Mouse (Mus musculus) liver, adult 2 months (tissue): ENCODE data around the gene Pibf1. TPM values are rescaled to one million over a fixed set of nuclear protein-coding genes. Genes with fewer than 3 reads are reported as not detected.

Experiments used
- DNase-seq: peaks from one replicate; pipeline ENCODE4 v3.0.0-alpha.2; 2011; ENCODE audit warnings: low read depth, low spot score; ENCODE audit errors: extremely low read depth
- H3K27ac ChIP-seq: fragments of 200-500 bp; replicated peaks from 2 replicates; pipeline ENCODE4 v1.5.1; 2012; ENCODE audit warnings: low read depth, mild to moderate bottlenecking, control low read depth, inconsistent platforms, low read length; ENCODE audit not compliant: insufficient read depth
- H3K27me3 ChIP-seq: fragments of 200-500 bp; 2 replicates; pipeline ENCODE4 v1.6.1; 2012; ENCODE audit warnings: mild to moderate bottlenecking, moderate library complexity, low read length, inconsistent platforms; ENCODE audit not compliant: control insufficient read depth, insufficient read depth
- H3K36me3 ChIP-seq: fragments of 200-500 bp; 2 replicates; pipeline ENCODE4 v1.6.1; 2012; ENCODE audit warnings: low read length, inconsistent platforms; ENCODE audit not compliant: control insufficient read depth, insufficient read depth
- H3K4me1 ChIP-seq: fragments of 200-500 bp; 2 replicates; pipeline ENCODE4 v1.6.1; 2011; ENCODE audit warnings: low read length; ENCODE audit not compliant: control insufficient read depth, insufficient read depth
- H3K4me3 ChIP-seq: fragments of 200-500 bp; 2 replicates; pipeline ENCODE4 v1.5.1; 2011; ENCODE audit warnings: low read depth, mild to moderate bottlenecking, control low read depth, low read length, moderate library complexity; ENCODE audit not compliant: insufficient read depth
- H3K79me2 ChIP-seq: fragments of 200-500 bp; 2 replicates; pipeline ENCODE4 v1.6.1; 2012; ENCODE audit warnings: inconsistent platforms, mild to moderate bottlenecking, low read length, moderate library complexity; ENCODE audit not compliant: control insufficient read depth, insufficient read depth
- H3K9ac ChIP-seq: fragments of 200-500 bp; 2 replicates; pipeline ENCODE4 v1.6.1; 2012; ENCODE audit warnings: low read depth, mild to moderate bottlenecking, control low read depth, inconsistent platforms, low read length
- CTCF ChIP-seq: fragments of 200-500 bp; IDR thresholded peaks from 2 replicates; pipeline ENCODE4 v1.5.1; 2011; ENCODE audit warnings: low read depth, low read length, control low read depth
- POLR2A ChIP-seq: fragments of 200-500 bp; IDR thresholded peaks from 2 replicates; pipeline ENCODE4 v1.6.1; 2011; ENCODE audit warnings: low read length, control low read depth; ENCODE audit not compliant: insufficient read depth; ENCODE audit errors: extremely low read depth
- WGBS: fragments of 180-500 bp; shearing (Covaris S2); methylation state at CpG from one replicate; pipeline ENCODE4 v1.1.7; 2018; 5-methylcytosine and 5-hydroxymethylcytosine counted together
- polyA plus RNA-seq: library from polyadenylated mRNA; depleted of rRNA; stranded (reverse); fragments of >200 nt; gene quantifications from 2 replicates; pipeline ENCODE4 v1.2.3, GENCODE M21; 2012
- total RNA-seq: library from RNA; depleted of rRNA; stranded (reverse); fragments of >200 nt; gene quantifications from 2 replicates; pipeline ENCODE4 v1.2.3, GENCODE M21; 2014

The Pibf1 gene
- total and polyA plus RNA-seq, 2 experiments = 0.70 to 8.3 TPM

DNA sequence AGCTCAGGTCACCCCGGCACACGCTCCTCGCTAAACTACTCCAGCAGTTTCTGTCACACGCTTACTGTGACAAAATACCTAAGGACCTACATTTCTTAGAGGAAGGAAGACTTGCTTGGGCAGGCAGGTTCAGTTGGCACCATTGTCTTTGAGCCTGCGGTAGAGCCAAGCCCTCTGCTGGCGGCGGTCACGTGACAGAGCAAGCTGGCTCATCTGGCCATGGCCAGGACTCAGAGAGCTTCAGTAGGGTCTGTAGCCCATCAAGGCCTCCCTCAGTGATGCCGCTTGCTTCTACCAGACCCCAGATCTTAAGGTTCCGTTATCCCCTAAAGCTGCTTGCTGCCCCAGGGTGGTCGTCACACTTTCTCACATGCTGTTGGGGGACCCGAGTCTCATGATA is 162.8 kb downstream of the Pibf1 start:
- no peaks in the 10 kb centered on the region for H3K79me2 ChIP-seq
- WGBS = 96% methylated on average over 12 of the region's 12 CpGs
- H3K36me3 ChIP-seq = no peaks in the 10 kb centered on the region; the same call in none of the 2 replicates
- H3K4me1 ChIP-seq = no peaks in the 10 kb centered on the region
- H3K4me3 ChIP-seq = no peak overlapping the region
- H3K27me3 ChIP-seq = no peaks in the 10 kb centered on the region
- no peak overlapping the region for H3K27ac ChIP-seq
- H3K9ac ChIP-seq = no peak overlapping the region
- no peak for DNase-seq
- no peak for TF ChIP-seq POLR2A
- no peak for TF ChIP-seq CTCF

DNA sequence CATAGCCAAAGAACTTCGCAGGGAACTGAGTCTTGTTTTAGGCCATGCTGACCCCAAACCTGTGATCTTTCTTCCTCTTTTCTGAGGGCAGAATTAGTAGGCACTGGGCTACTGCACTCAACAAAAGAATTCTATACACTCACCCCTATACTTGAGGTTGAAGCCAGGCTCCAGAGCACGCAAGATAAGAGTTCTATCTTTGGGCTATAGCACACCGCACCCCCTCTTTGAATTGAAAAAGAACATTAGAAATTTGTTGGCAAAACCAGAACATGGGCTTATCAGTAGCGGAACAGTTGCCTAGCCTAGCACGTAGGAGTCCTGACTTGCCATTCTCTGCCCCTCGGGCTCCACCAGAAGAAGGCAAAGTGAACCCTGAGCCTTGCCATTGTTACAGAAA is 164.6 kb downstream of the Pibf1 start:
- Histone ChIP-seq H3K27me3 (no peaks in the 10 kb centered on the region), H3K36me3 (no peaks in the 10 kb centered on the region; the same call in 1 of the 2 replicates), H3K79me2 (no peaks in the 10 kb centered on the region), H3K4me1 (no peaks in the 10 kb centered on the region), H3K27ac (no peak overlapping the region), H3K9ac (no peak overlapping the region), H3K4me3 (no peak overlapping the region)
- no peak for DNase-seq
- TF ChIP-seq CTCF (no peak), POLR2A (no peak)
- WGBS = 93% methylated on average over 6 of the region's 6 CpGs

DNA sequence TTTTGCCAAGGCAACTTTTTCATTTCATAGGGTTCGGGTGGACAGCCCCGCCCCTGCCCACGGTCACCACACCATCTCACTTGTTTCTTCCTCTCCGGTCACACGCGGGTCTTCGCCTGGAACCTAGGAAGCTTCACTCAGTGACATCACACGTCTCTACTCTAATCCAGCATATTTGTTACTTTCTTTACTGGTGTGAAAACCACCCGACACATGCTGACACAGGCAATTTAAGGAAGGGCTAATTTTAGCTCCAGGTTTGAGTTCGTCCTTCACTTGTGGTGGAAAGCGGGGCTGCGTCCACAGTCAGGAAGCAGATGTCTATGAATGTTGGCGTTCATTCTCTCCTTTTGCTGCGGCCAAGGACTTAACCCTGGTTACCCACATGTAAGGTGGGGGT is 166.6 kb downstream of the Pibf1 start:
- no peak for TF ChIP-seq POLR2A
- TF ChIP-seq CTCF = no peak
- no peak overlapping the region for H3K9ac ChIP-seq

DNA sequence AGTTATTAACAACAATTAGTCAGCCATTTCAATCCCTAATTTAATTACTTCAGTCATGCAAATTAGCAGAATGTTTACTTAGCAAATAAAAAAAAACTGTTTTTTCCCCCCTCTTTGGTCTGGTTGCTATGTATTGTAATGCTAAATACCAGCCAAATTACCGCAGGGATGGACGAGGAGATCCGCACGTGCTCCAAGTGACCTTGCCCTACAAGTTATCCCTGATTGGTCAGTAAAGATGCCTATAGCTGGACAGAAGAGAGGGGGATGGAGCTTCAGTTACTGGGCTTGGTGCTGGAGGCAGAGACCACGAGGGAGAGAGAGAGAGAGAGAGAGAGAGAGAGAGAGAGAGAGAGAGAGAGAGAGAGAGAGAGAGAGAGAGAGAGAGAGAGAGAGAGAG is 167.5 kb downstream of the Pibf1 start:
- TF ChIP-seq CTCF = no peak
- no peak for TF ChIP-seq POLR2A
- no peak overlapping the region for H3K9ac ChIP-seq
- no peak overlapping the region for H3K4me3 ChIP-seq
- 64% methylated on average over 5 of the region's 5 CpGs for WGBS
- no peaks in the 10 kb centered on the region for H3K79me2 ChIP-seq
- no peak overlapping the region for H3K27ac ChIP-seq
- no peaks in the 10 kb centered on the region for H3K27me3 ChIP-seq
- no peaks in the 10 kb centered on the region for H3K4me1 ChIP-seq
- H3K36me3 ChIP-seq = no peaks in the 10 kb centered on the region; the same call in 1 of the 2 replicates
- DNase-seq = no peak

More for the DNA sequence above, 166.6 kb downstream of the Pibf1 start:
- no peak overlapping the region for H3K27ac ChIP-seq
- WGBS = 90% methylated on average over 14 of the region's 14 CpGs
- H3K4me1 ChIP-seq = no peaks in the 10 kb centered on the region
- H3K27me3 ChIP-seq = no peaks in the 10 kb centered on the region
- no peak overlapping the region for H3K4me3 ChIP-seq
- no peak for DNase-seq
- no peaks in the 10 kb centered on the region; the same call in 1 of the 2 replicates for H3K36me3 ChIP-seq
- no peaks in the 10 kb centered on the region for H3K79me2 ChIP-seq

DNA sequence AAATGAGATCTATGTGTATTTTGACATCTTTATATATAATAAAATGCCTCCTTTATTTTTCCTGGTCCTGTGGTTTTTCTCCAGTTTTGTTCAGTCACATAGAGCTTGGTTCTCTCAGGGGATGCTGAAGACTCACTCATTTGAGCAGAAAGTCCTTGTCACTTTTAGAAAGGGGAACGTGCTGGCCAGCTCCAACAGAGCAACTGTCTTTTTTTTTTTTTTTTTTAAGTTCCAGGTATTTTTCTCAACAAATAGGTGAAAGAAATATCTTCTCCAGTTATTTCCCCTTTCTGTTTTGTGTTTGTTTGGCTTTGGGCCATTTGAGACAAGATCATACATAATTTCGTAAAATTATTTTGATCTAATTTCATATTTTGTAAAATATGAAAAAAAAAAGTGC is 174.8 kb downstream of the Pibf1 start:
- DNase-seq = no peak
- WGBS = 50% methylated on average over 2 of the region's 2 CpGs
- no peak overlapping the region for H3K27ac ChIP-seq
- no peaks in the 10 kb centered on the region for H3K79me2 ChIP-seq
- no peak for TF ChIP-seq CTCF
- H3K27me3 ChIP-seq = no peaks in the 10 kb centered on the region
- no peaks in the 10 kb centered on the region for H3K36me3 ChIP-seq
- no peaks in the 10 kb centered on the region for H3K4me1 ChIP-seq
- H3K9ac ChIP-seq = no peak overlapping the region
- H3K4me3 ChIP-seq = no peak overlapping the region

DNA sequence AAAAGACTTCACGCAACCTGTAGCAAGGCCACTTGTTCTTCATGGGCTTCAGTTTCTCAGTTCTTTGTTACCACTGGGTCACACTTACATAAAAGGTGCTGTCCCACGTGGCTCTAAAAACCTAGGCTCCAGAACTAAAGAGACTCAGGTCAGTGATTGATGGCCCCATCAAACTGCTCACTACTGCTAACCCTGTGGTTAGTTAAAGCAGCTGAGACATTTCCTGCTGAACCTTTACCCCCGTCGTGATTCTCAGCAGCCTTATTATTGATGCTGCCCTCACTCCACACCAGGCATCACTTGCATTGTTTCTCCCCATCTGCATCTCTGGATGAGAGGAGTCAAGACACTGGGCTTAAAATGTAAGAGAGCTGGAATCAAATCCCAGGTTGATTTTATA is 176.6 kb downstream of the Pibf1 start:
- Histone ChIP-seq H3K79me2 (no peaks in the 10 kb centered on the region), H3K4me3 (no peak overlapping the region), H3K9ac (no peak overlapping the region), H3K27ac (no peak overlapping the region), H3K27me3 (no peaks in the 10 kb centered on the region), H3K36me3 (no peaks in the 10 kb centered on the region), H3K4me1 (no peaks in the 10 kb centered on the region)
- no peak for DNase-seq
- 51% methylated on average over 4 of the region's 4 CpGs for WGBS
- TF ChIP-seq POLR2A = no peak
- no peak for TF ChIP-seq CTCF
